Mouse (Mus musculus) midbrain, postnatal 0 days (tissue): ENCODE measurements at regions not wholly inside any gene's neighbourhood (a gene's known extent, or its start where the extent isn't known, plus 50 kb on each side); places are given as distances from the start of the nearest gene placed in this dataset.

Experiments used
- ATAC-seq: fragments of 200-750 bp; cut with Nextera tagmentation; 2 replicates; pipeline ENCODE4 v1.8.0; 2017; ENCODE audit warnings: moderate number of reproducible peaks, mild to moderate bottlenecking, moderate TSS enrichment, moderate library complexity; ENCODE audit not compliant: low FRiP score
- DNase-seq: peaks from one replicate; pipeline ENCODE4 v3.0.0-alpha.2; 2015; ENCODE audit warnings: low spot score
- H3K27ac ChIP-seq: fragments of 300-500 bp; sonication (generic); 2 replicates; pipeline ENCODE4 v1.5.1; 2014; ENCODE audit warnings: low read depth, mild to moderate bottlenecking, low read length, mixed read lengths
- H3K27me3 ChIP-seq: fragments of 300-500 bp; sonication (generic); 2 replicates; pipeline ENCODE4 v1.6.1; 2014; ENCODE audit warnings: low read length, control low read depth, mixed read lengths; ENCODE audit not compliant: insufficient read depth
- H3K36me3 ChIP-seq: fragments of 300-500 bp; sonication (generic); 2 replicates; pipeline ENCODE4 v1.6.1; 2014; ENCODE audit warnings: low read length, control low read depth, mixed read lengths; ENCODE audit not compliant: insufficient read depth
- H3K4me1 ChIP-seq: fragments of 300-500 bp; sonication (generic); 2 replicates; pipeline ENCODE4 v1.6.1; 2014; ENCODE audit warnings: mild to moderate bottlenecking, control low read depth, antibody characterized with exemption, low read length, mixed read lengths; ENCODE audit not compliant: insufficient read depth
- H3K4me2 ChIP-seq: fragments of 300-500 bp; sonication (generic); 2 replicates; pipeline ENCODE4 v1.6.1; 2014; ENCODE audit warnings: low read depth, mild to moderate bottlenecking, low read length, mixed read lengths; ENCODE audit not compliant: poor library complexity, severe bottlenecking
- H3K4me3 ChIP-seq: fragments of 300-500 bp; sonication (generic); 2 replicates; pipeline ENCODE4 v1.5.1; 2014; ENCODE audit warnings: low read depth, mild to moderate bottlenecking, low read length, moderate library complexity
- H3K9ac ChIP-seq: fragments of 300-500 bp; sonication (generic); replicated peaks from 2 replicates; pipeline ENCODE4 v1.6.1; 2014; ENCODE audit warnings: mild to moderate bottlenecking, low read length, moderate library complexity, mixed read lengths; ENCODE audit not compliant: poor library complexity, severe bottlenecking
- H3K9me3 ChIP-seq: fragments of 300-500 bp; sonication (generic); 2 replicates; pipeline ENCODE4 v1.6.1; 2016; ENCODE audit warnings: low read length, control low read depth
- CTCF ChIP-seq: IDR thresholded peaks from 2 replicates; pipeline ENCODE4 v1.5.1; 2016; ENCODE audit warnings: antibody characterized with exemption, mild to moderate bottlenecking
- WGBS: fragments of 180-500 bp; shearing (Covaris S2); extraction: QIAGEN DNeasy Blood & Tissue Kit; methylation state at CpG from one replicate; pipeline ENCODE4 v1.1.7; 2014; 5-methylcytosine and 5-hydroxymethylcytosine counted together

- H3K27me3 ChIP-seq, result no peaks in the 10 kb centered on the region
- ATAC-seq (peak; percentile 68; the same call in 1 of the 2 replicates), DNase-seq (peak; percentile 8)
- no peak overlapping the region for H3K9ac ChIP-seq
- WGBS, result 35% methylated on average over 2 of the region's 2 CpGs
- H3K36me3 ChIP-seq, result no peaks in the 10 kb centered on the region
- H3K27ac ChIP-seq, result no peak overlapping the region
- no peak for TF ChIP-seq CTCF
- H3K4me1 ChIP-seq, result no peaks in the 10 kb centered on the region
- H3K9me3 ChIP-seq, result no peaks in the 10 kb centered on the region
- H3K4me2 ChIP-seq, result no peak overlapping the region
- no peak overlapping the region for H3K4me3 ChIP-seq
These were observed 75.7 kb downstream of the Ankrd16 start for GRCm38 (mm10) chr2:11853210-11853973.

DNA sequence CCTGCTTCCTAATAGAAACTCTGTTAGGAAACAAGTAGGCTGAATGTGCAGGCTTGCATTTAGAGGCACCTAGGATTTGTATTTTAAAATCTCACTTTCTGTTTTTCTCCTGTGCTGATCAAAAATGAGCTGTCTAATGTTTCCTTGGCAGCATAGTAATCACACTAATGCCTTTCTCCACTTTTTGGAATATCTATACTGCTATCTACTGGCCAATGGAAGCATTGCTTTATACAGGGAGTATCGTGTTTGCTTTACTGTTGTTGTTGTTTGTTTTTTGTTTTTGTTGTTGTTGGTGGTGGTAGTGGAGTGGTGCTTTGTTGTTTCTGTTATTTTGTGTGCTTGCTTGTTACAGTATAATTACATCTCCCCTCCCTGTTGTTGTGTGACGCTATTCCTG, 92.3 kb downstream of the Ankrd16 start:
- DNase-seq, result peak; percentile 32
- H3K36me3 ChIP-seq, result no peaks in the 10 kb centered on the region
- no peaks in the 10 kb centered on the region for H3K9me3 ChIP-seq
- no peak for ATAC-seq
- no peaks in the 10 kb centered on the region for H3K27me3 ChIP-seq
- no peaks in the 10 kb centered on the region for H3K4me1 ChIP-seq
- WGBS, result 37% methylated on average over 2 of the region's 2 CpGs
- H3K4me2 ChIP-seq, result no peak overlapping the region
- no peak overlapping the region for H3K9ac ChIP-seq
- TF ChIP-seq CTCF, result peak; percentile 67
- H3K4me3 ChIP-seq, result no peak overlapping the region
- H3K27ac ChIP-seq, result no peak overlapping the region

- Histone ChIP-seq H3K4me3 (no peak overlapping the region), H3K9ac (no peak overlapping the region), H3K27ac (no peak overlapping the region), H3K4me2 (no peak overlapping the region), H3K27me3 (no peaks in the 10 kb centered on the region), H3K4me1 (no peaks in the 10 kb centered on the region), H3K36me3 (no peaks in the 10 kb centered on the region), H3K9me3 (no peaks in the 10 kb centered on the region)
- 23% methylated on average over 1 of the region's 1 CpGs for WGBS
- ATAC-seq, result no peak
- no peak for DNase-seq
- TF ChIP-seq CTCF, result no peak
These were observed 102.3 kb downstream of the Ankrd16 start for GRCm38 (mm10) chr2:11880005-11880404.

DNA sequence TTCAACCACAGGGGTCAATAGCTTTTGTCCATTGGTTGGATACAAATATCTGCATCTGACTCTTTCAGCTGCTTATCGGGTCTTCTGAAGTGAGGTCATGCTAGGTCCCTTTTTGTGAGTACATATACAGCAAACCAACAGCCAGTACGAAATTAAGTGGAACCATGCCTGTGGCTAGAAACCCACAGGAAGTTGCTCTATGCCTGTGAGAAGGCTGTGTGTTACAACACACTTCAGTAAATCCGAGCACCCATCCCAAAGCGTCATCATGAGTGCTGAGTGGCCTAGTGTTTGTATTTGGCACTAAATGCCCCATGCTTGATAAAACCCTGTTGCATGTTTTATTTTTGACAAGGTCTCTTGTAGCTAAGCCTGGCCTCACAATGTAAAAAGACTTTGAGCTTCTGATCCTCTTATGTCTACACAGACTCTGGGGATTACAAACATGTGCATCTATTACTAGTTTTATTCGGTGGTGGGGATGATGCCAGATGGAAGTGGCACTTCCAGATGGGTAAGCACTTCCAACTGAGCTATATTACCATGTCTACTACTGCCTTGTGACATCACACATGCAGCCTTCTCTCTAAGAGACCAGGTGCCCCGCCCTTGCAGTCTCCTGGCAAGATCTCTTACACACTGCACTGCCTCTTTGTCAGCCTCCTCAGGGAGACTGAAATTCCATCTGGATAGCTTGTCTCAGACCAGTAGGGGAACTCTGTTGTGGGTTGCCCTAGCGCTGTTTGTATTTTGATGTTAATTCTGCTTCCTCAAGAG, 117.3 kb downstream of the Ankrd16 start:
- DNase-seq (peak; percentile 3), ATAC-seq (peak; percentile 10; the same call in 1 of the 2 replicates)
- H3K9me3 ChIP-seq, result no peaks in the 10 kb centered on the region
- TF ChIP-seq CTCF, result no peak
- H3K27ac ChIP-seq, result no peak overlapping the region
- no peak overlapping the region for H3K4me2 ChIP-seq
- 67% methylated on average over 7 of the region's 7 CpGs for WGBS
- H3K9ac ChIP-seq, result no peak overlapping the region
- no peaks in the 10 kb centered on the region for H3K36me3 ChIP-seq
- no peaks in the 10 kb centered on the region for H3K4me1 ChIP-seq
- H3K27me3 ChIP-seq, result no peaks in the 10 kb centered on the region
- H3K4me3 ChIP-seq, result no peak overlapping the region

DNA sequence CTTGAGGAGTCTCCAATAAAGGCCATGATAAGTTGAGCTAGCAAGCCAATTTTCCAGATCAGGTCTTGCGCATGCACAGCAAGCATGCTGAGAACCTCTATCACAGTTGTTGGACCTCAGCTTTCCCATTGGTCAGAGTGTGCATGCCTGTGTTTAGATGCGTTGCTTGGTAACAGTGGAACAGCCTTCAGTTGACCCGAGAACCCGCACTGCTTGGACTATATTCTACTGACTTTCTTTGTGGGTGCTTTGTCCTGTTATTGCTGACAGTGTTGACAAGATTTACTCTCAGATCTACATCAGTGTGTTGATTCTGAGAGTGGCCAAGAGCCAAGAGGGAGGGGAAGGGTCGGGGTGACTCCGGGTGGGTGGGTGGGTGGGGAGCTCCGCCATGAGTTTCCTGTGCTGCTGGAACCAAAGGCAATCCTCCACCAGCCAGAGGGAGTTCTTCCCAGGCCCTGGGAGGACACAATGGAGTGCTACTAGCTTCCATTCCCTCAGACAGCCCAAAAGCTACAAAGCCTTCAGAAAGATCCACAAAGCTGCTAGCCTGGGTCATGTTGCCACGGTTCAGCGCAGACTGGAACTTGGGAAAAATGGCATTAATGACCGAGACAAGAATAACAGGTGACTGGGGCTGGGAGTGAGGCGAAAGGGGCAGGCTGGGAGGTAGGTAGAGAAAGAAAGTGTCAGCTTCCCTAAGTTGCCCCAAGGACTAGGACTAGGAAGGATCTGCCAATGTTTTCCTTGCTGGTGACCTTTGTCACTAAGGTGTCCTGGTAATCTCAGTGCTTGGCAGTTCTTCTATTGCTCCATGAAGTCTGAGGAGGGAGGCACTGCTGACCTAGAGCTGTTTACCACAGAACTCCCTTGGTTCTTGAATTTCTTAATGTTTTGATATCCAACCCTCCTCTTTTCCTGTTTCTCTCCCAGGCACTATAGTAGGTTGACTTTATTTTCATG, 122.3 kb downstream of the Ankrd16 start:
- WGBS, result 80% methylated on average over 11 of the region's 11 CpGs
- TF ChIP-seq CTCF, result no peak
- no peak overlapping the region for H3K9ac ChIP-seq
- no peaks in the 10 kb centered on the region for H3K27me3 ChIP-seq
- no peak overlapping the region for H3K4me3 ChIP-seq
- DNase-seq (no peak), ATAC-seq (no peak)
- H3K4me1 ChIP-seq, result no peaks in the 10 kb centered on the region
- no peak overlapping the region for H3K27ac ChIP-seq
- H3K9me3 ChIP-seq, result peaks cover 3% of the 10 kb centered on the region; the same call in 1 of the 2 replicates
- H3K36me3 ChIP-seq, result no peaks in the 10 kb centered on the region
- H3K4me2 ChIP-seq, result no peak overlapping the region
